Mouse (Mus musculus): ENCODE measurements around the gene Fam205a4.
"Not testable (repeated sequence)": the region's sequence is repeated elsewhere in the genome, so short reads cannot be mapped to it uniquely, and the experiment has no call there.

Fam205a4 gene

GRCm38 (mm10) chr4:41965758-41966157 lies at the start of gene Fam205a4:
TSS of gene Fam205a4 (plus strand) at chr4:41966058.
- DNase-seq (ENCODE audit: low read depth), result not testable (repeated sequence)

- not testable (repeated sequence) for DNase-seq (ENCODE audit: low read depth)
Measured at GRCm38 (mm10) chr4:41941272-41941671, 24.6 kb upstream of the Fam205a4 start, which contains the start of gene Gm20878. TSS of gene Gm20878 (plus strand) at chr4:41941572.
